Mouse (Mus musculus) right cerebral cortex, postnatal 14 days (tissue): ENCODE measurements around the gene Pkn1.
A peak's percentile ranks its signal among the peaks of the same experiment; 100 is the strongest.

Experiments
- DNase-seq: peaks from one replicate; pipeline ENCODE4 v3.0.0; 2022

The Pkn1 gene

GRCm38 (mm10) chr8:83681099-83681498 lies 17.9 kb downstream of the Pkn1 start:
- no peak for DNase-seq

GRCm38 (mm10) chr8:83680603-83681002 lies 18.4 kb downstream of the Pkn1 start:
- DNase-seq: no peak

GRCm38 (mm10) chr8:83679866-83680265 lies 19.1 kb downstream of the Pkn1 start:
- no peak for DNase-seq

- no peak for DNase-seq
Measured at GRCm38 (mm10) chr8:83674497-83674896, 24.5 kb downstream of the Pkn1 start.

- DNase-seq: no peak
Measured at GRCm38 (mm10) chr8:83672936-83673335, 26.0 kb downstream of the Pkn1 start.

- no peak for DNase-seq
Measured at GRCm38 (mm10) chr8:83669013-83669412, 30.0 kb downstream of the Pkn1 start.

- peak; percentile 73 for DNase-seq
Measured at GRCm38 (mm10) chr8:83668010-83668916, 30.7 kb downstream of the Pkn1 start.

GRCm38 (mm10) chr8:83667526-83667925 lies 31.5 kb downstream of the Pkn1 start:
- DNase-seq: no peak

- DNase-seq: no peak
Measured at GRCm38 (mm10) chr8:83666866-83667234, 32.1 kb downstream of the Pkn1 start.

GRCm38 (mm10) chr8:83665969-83666865 lies 32.8 kb downstream of the Pkn1 start, which contains the start of gene Ptger1:
Gene Ptger1, plus strand, starts transcription at chr8:83666678.
- no peak for DNase-seq

GRCm38 (mm10) chr8:83664931-83665625 lies 33.9 kb downstream of the Pkn1 start:
- DNase-seq: no peak

GRCm38 (mm10) chr8:83664096-83664495 lies 34.9 kb downstream of the Pkn1 start:
- no peak for DNase-seq

- DNase-seq: peak; percentile 93
Measured at GRCm38 (mm10) chr8:83662421-83662826, 36.6 kb downstream of the Pkn1 start.

GRCm38 (mm10) chr8:83660995-83661680 lies 37.8 kb downstream of the Pkn1 start:
- DNase-seq: no peak

GRCm38 (mm10) chr8:83660545-83660944 lies 38.4 kb downstream of the Pkn1 start:
- DNase-seq: no peak

GRCm38 (mm10) chr8:83656484-83657246 lies 42.3 kb downstream of the Pkn1 start:
- DNase-seq: no peak

- DNase-seq: no peak
Measured at GRCm38 (mm10) chr8:83656043-83656442, 42.9 kb downstream of the Pkn1 start.

- no peak for DNase-seq
Measured at GRCm38 (mm10) chr8:83654725-83655124, 44.3 kb downstream of the Pkn1 start.

- DNase-seq: no peak
Measured at GRCm38 (mm10) chr8:83653662-83654017, 45.3 kb downstream of the Pkn1 start.

- DNase-seq: no peak
Measured at GRCm38 (mm10) chr8:83652744-83653661, 46.0 kb downstream of the Pkn1 start.
